Mouse (Mus musculus) heart, adult 2 months (tissue): ENCODE data around the gene Il1rn.

Experiments
- CTCF ChIP-seq: fragments of 200-600 bp; IDR thresholded peaks from 2 replicates; pipeline ENCODE4 v1.8.1; 2022; ENCODE audit warnings: antibody characterized with exemption, mild to moderate bottlenecking, moderate library complexity
- EP300 ChIP-seq: fragments of 200-500 bp; IDR thresholded peaks from 2 replicates; pipeline ENCODE4 v1.6.1; 2011; ENCODE audit warnings: low read depth, low read length, control low read depth; ENCODE audit not compliant: insufficient read depth
- POLR2A ChIP-seq: fragments of 200-500 bp; IDR thresholded peaks from 2 replicates; pipeline ENCODE4 v1.6.1; 2011; ENCODE audit warnings: mild to moderate bottlenecking, low read depth, low read length, control low read depth; ENCODE audit not compliant: insufficient read depth

- TF ChIP-seq POLR2A, result no peak
- TF ChIP-seq CTCF, result no peak
- no peak for TF ChIP-seq EP300
These were observed 30.6 kb downstream of the Il1rn start, which contains the start of gene Psd4 for GRCm38 (mm10) chr2:24367030-24367894.
